Mouse (Mus musculus) urinary bladder, adult 18-20 months (tissue): Measurements from ENCODE around the gene Parva.

ENCODE experiments used
- DNase-seq, 2 experiments: peaks; one replicate each; pipeline ENCODE4 v3.0.0; 2022; ENCODE audit warnings: low spot score in 2 of 2, mixed read lengths in 2 of 2

Parva gene

GRCm38 (mm10) chr7:112600163-112600562 lies 172.9 kb downstream of the Parva start:
- DNase-seq = no peak

DNA sequence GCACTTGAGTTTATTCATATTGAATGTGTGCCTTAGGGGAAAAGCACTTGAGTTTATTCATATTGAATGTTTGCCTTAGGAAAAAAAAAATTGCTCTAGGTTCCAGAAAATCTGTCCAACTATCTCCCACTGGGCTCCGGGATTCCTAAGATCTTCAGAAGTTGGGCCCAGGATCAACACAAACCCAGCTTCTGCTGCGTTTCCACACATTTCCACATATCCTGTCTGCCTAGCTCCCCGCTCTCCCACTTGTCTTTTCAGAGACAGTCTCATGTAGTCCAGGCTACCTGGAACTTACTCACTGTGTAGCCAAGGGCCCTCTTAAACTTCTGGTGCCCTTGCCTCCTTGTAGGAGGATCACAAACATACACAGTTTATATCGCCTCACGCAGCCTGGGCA lies 175.7 kb downstream of the Parva start:
- DNase-seq = no peak

GRCm38 (mm10) chr7:112603496-112604170 lies 176.3 kb downstream of the Parva start:
- DNase-seq = no peak

DNA sequence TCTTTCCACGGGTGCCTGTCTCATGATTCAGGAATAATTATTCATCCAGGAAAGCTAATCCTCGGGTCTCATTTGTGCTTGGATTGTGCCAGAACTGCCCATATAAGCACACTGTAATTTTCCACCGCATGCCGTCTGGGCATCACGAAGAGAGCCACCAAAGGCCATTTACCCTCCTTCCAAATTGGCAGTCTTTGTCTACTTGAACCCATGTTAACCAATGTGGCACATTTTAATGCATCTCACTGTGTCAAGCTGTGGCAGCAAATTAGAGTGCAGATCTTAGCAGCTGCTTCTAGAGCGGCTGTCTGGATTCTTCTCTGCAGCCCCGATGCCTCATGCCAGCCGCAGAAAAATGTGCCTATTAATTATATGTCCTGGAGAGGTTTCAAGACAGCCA lies 176.9 kb downstream of the Parva start:
- DNase-seq = no peak

GRCm38 (mm10) chr7:112614046-112614790 lies 186.9 kb downstream of the Parva start:
- DNase-seq = no peak

DNA sequence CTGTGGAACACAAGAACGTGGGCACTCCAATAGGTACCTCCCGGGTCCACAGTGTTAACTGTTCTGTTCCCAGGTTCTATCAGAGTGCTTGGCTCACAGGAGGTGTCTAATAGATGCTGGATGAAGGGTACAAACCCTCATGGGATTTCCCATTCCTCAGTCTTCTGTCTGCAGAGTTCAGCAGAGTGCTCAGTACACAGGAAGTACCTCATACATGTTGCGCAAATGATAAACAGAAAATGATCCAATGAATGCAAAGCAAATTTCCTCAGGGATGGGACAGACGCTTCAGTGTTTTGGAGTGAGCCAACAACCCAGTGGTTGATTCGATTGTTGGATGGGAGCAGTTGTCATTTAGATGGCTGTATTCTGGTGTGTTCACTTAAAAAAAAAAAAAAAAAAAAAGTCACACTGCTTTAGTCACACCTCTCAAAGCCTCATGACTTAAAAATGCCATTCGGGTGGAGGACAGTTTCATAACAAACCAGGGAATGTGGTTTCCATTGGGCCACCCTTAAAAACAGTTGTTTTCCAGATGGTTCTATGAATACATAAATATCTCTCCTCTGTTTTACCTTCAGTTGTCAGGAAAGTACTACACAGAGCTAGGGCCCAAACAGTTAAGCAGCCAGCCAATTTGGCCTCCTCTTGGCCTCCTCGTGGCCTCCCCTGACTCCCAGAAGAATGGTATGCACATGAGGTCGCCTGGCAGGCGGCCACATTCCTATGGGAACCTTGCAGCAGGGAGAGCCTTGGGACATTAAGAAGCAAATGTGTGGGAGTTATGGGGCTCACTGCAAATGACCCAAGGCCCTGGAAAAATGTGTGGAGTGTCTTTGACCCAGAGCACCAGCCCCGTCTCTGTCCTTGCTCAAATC lies 187.7 kb downstream of the Parva start:
- no peak for DNase-seq

GRCm38 (mm10) chr7:112620322-112621179 lies 193.2 kb downstream of the Parva start:
- DNase-seq = no peak

DNA sequence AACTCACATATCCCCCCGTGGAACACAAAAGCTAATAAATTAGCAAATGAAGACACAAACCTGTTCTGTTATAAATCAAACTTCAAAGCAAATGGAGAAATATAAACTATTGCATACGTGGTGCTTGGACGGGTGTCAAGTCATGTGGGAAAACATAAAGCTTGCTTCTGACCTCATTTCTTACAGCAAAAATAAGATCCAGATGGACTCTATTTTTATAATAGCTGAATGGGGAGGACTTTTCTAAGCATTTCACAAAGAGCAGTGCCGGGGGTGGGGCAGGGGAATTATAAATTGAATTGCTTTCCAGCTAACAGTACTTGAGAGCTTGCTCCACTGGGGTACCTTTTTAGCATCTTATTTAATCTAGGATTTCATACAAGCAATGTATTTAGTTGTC lies 200.2 kb downstream of the Parva start:
- DNase-seq = no peak

- DNase-seq = no peak
These were observed 207.4 kb downstream of the Parva start for GRCm38 (mm10) chr7:112634505-112635213.

GRCm38 (mm10) chr7:112635936-112636335 lies 208.6 kb downstream of the Parva start:
- no peak for DNase-seq
